ENCODE assay signal across 8 mouse cellular contexts in genomic region chr12:70477593-70478287, GRCm38 (mm10). TPM values are rescaled to one million over a fixed set of nuclear protein-coding genes. Genes with fewer than 3 reads are reported as not detected.
A peak's percentile ranks its signal among the peaks of the same experiment; 100 is the strongest.
DNase-seq lines count a peak whose midpoint lies in the region; ATAC-seq and TF ChIP-seq lines count a peak whose summit lies in the region.

No protein-coding gene starts in this region.

- no peak overlapping the region for H3K9ac ChIP-seq in forebrain, embryonic 16.5 days (replicated peaks; ENCODE audit: low read depth, low read length)

- H3K9me3 ChIP-seq in forebrain, embryonic 10.5 days, result no peaks in the 10 kb centered on the region
- H3K9me3 ChIP-seq in forebrain, embryonic 16.5 days (ENCODE audit: control insufficient read depth, low read length), result no peaks in the 10 kb centered on the region

- TF ChIP-seq POLR2A in testis, adult 2 months (IDR thresholded peaks at IDR 0.05; ENCODE audit: control insufficient read depth, low read depth, low read length), result no peak

- peak; percentile 26; the same call in 1 of the 2 replicates for TF ChIP-seq CTCF in testis, adult 2 months (IDR thresholded peaks at IDR 0.05; ENCODE audit: control insufficient read depth, insufficient read depth, insufficient replicate concordance, low read depth, low read length)

- 74% methylated on average over 16 of the region's 16 CpGs for WGBS in forebrain, embryonic 10.5 days
- WGBS in forebrain, embryonic 16.5 days, result 71% methylated on average over 16 of the region's 16 CpGs

- peak; percentile 54 for DNase-seq in forebrain, embryonic 10.5 days (ENCODE audit: extremely low spot score, low spot score)
- peak; percentile 80 for DNase-seq in MEL-GATA-1-ER (ENCODE audit: extremely low read depth, low read depth)
- peak; percentile 67 to 80 for DNase-seq in cerebellum, postnatal 14 days
- DNase-seq in gastrocnemius, postnatal 14 days, result peak; percentile 62
- peak; percentile 36 for DNase-seq in layer of hippocampus, adult 9-10 months (ENCODE audit: low spot score)

- H3K27me3 ChIP-seq in forebrain, embryonic 10.5 days (ENCODE audit: poor library complexity, severe bottlenecking), result no peaks in the 10 kb centered on the region
- no peaks in the 10 kb centered on the region for H3K27me3 ChIP-seq in forebrain, embryonic 16.5 days (replicated peaks; ENCODE audit: control insufficient read depth, insufficient read depth, low read length)
- H3K27me3 ChIP-seq in testis, adult 2 months (ENCODE audit: control insufficient read depth, insufficient read depth, low read length), result no peaks in the 10 kb centered on the region

- H3K4me2 ChIP-seq in forebrain, embryonic 16.5 days (ENCODE audit: low read length), result no peak overlapping the region

- H3K4me1 ChIP-seq in forebrain, embryonic 10.5 days, result peaks cover 10% of the 10 kb centered on the region
- H3K4me1 ChIP-seq in forebrain, embryonic 16.5 days (replicated peaks; ENCODE audit: control insufficient read depth, insufficient read depth, low read length), result no peaks in the 10 kb centered on the region
- H3K4me1 ChIP-seq in testis, adult 2 months (ENCODE audit: control insufficient read depth, insufficient read depth, low read length), result peaks cover 2% of the 10 kb centered on the region; the same call in 1 of the 2 replicates

- no peaks in the 10 kb centered on the region for H3K36me3 ChIP-seq in forebrain, embryonic 10.5 days (replicated peaks)
- H3K36me3 ChIP-seq in forebrain, embryonic 16.5 days (ENCODE audit: control insufficient read depth, insufficient read depth), result no peaks in the 10 kb centered on the region
- H3K36me3 ChIP-seq in testis, adult 2 months (ENCODE audit: control insufficient read depth, insufficient read depth, low read length), result no peaks in the 10 kb centered on the region

- no peak overlapping the region for H3K4me3 ChIP-seq in forebrain, embryonic 10.5 days
- H3K4me3 ChIP-seq in forebrain, embryonic 16.5 days (replicated peaks; ENCODE audit: low read length), result no peak overlapping the region
- peak overlapping the region; percentile 23; the same call in 1 of the 2 replicates for H3K4me3 ChIP-seq in testis, adult 2 months (ENCODE audit: control insufficient read depth, low read depth, low read length)

- intact Hi-C loops in gastrocnemius, postnatal 14 days (cut with DNase I; ENCODE audit: low total_unique reads), result no loop called here

- ATAC-seq in forebrain, embryonic 16.5 days, result no peak
- peak; percentile 87 for ATAC-seq in megakaryocyte, adult 5-6 weeks (ENCODE audit: poor library complexity, severe bottlenecking)

- no peak overlapping the region for H3K27ac ChIP-seq in forebrain, embryonic 10.5 days
- no peak overlapping the region for H3K27ac ChIP-seq in forebrain, embryonic 16.5 days (ENCODE audit: low read length)
- no peak overlapping the region for H3K27ac ChIP-seq in testis, adult 2 months (ENCODE audit: control insufficient read depth, insufficient read depth, low read depth, low read length)

RNA-seq across cellular contexts. Expression of gene Tmx1, which starts 24.8 kb away (rescaled TPM):
- 127 and 139 TPM in 2 replicates for polyA plus RNA-seq in forebrain, embryonic 10.5 days (2016; fragmentation: Nextera tagmentation; extraction: Ambion mirVana)
- 128 and 141 TPM in 2 replicates for polyA plus RNA-seq in forebrain, embryonic 16.5 days (2015; fragmentation: Nextera tagmentation; extraction: Ambion mirVana)
- total RNA-seq in gastrocnemius, postnatal 14 days (2021), result 1 to 10 TPM; 9.9 to 10.0 TPM
- total RNA-seq in megakaryocyte, adult 5-6 weeks (2015), result 45.5 and 47.2 TPM in 2 replicates
- 72.9 and 83.4 TPM in 2 replicates for total RNA-seq in megakaryocyte, adult 5-6 weeks (2017)
- 10.8 and 14.1 TPM in 2 replicates for polyA plus RNA-seq in testis, adult 2 months (2012; rRNA removed)
